Mouse (Mus musculus): Measurements from ENCODE around the gene Brca1. TPM values are rescaled to one million over a fixed set of nuclear protein-coding genes. Genes with fewer than 3 reads are reported as not detected.
A peak's percentile ranks its signal among the peaks of the same experiment; 100 is the strongest.

The Brca1 gene
- total and polyA plus RNA-seq, 3 experiments = 35.0 to 175 (median 71.0) TPM

GRCm38 (mm10) chr11:101485509-101486028 lies 66.2 kb downstream of the Brca1 start:
- Histone ChIP-seq H3K4me1 (ENCODE audit: insufficient read depth, low read depth, low read length) (peaks cover 68% of the 10 kb centered on the region), H3K9me3 (replicated peaks) (no peaks in the 10 kb centered on the region), H3K27me3 (ENCODE audit: insufficient read depth, low read length) (no peaks in the 10 kb centered on the region), H3K4me3 (ENCODE audit: low read depth, low read length) (peak overlapping the region; percentile 48; the same call in 1 of the 2 replicates), H3K36me3 (replicated peaks) (peaks cover 41% of the 10 kb centered on the region)
- peak; percentile 62 for DNase-seq (ENCODE audit: low spot score)
- TF ChIP-seq TAL1 (conservative IDR thresholded peaks at IDR 0.05; ENCODE audit: low read depth, low read length) = peak; percentile 97
- TF ChIP-seq GATA1 (IDR thresholded peaks at IDR 0.05; ENCODE audit: borderline replicate concordance, low read length) = no peak
- no peak for TF ChIP-seq GATA2 (IDR thresholded peaks at IDR 0.05; ENCODE audit: borderline replicate concordance, low read depth, low read length)
- TF ChIP-seq POLR2AphosphoS5 (IDR thresholded peaks at IDR 0.05; ENCODE audit: insufficient replicate concordance, low read depth, low read length) = no peak
- TF ChIP-seq CTCF (IDR thresholded peaks at IDR 0.05; ENCODE audit: low read depth, low read length) = no peak
- peak; percentile 84 for ATAC-seq (ENCODE audit: extremely low read depth, insufficient number of reproducible peaks, low FRiP score, poor library complexity, severe bottlenecking)

- peak overlapping the region; percentile 25; the same call in 1 of the 2 replicates for H3K4me3 ChIP-seq (ENCODE audit: low read depth, low read length)
- H3K27me3 ChIP-seq (ENCODE audit: insufficient read depth, low read length) = no peaks in the 10 kb centered on the region
- DNase-seq (ENCODE audit: low spot score) (no peak), ATAC-seq (ENCODE audit: extremely low read depth, insufficient number of reproducible peaks, low FRiP score, poor library complexity, severe bottlenecking) (0 out of 2 replicates have a peak, but pooled peaks have one; percentile 37)
- H3K4me1 ChIP-seq (ENCODE audit: insufficient read depth, low read depth, low read length) = peaks cover 75% of the 10 kb centered on the region
- H3K9me3 ChIP-seq (replicated peaks) = no peaks in the 10 kb centered on the region
- TF ChIP-seq GATA2 (IDR thresholded peaks at IDR 0.05; ENCODE audit: borderline replicate concordance, low read depth, low read length) (no peak), TAL1 (conservative IDR thresholded peaks at IDR 0.05; ENCODE audit: low read depth, low read length) (no peak), CTCF (IDR thresholded peaks at IDR 0.05; ENCODE audit: low read depth, low read length) (no peak), POLR2AphosphoS5 (IDR thresholded peaks at IDR 0.05; ENCODE audit: insufficient replicate concordance, low read depth, low read length) (no peak), GATA1 (IDR thresholded peaks at IDR 0.05; ENCODE audit: borderline replicate concordance, low read length) (no peak)
- H3K36me3 ChIP-seq (replicated peaks) = peaks cover 34% of the 10 kb centered on the region
Observed at GRCm38 (mm10) chr11:101484814-101485213, 66.9 kb downstream of the Brca1 start.

- H3K27me3 ChIP-seq (ENCODE audit: insufficient read depth, low read length) = peaks cover under 1% of the 10 kb centered on the region; the same call in 1 of the 2 replicates
- peaks cover 29% of the 10 kb centered on the region for H3K36me3 ChIP-seq (replicated peaks)
- peaks cover 81% of the 10 kb centered on the region for H3K4me1 ChIP-seq (ENCODE audit: insufficient read depth, low read depth, low read length)
- DNase-seq (ENCODE audit: low spot score) = no peak
- H3K4me3 ChIP-seq (ENCODE audit: low read depth, low read length) = peak overlapping the region; percentile 35; the same call in 1 of the 2 replicates
- no peak for ATAC-seq (ENCODE audit: extremely low read depth, insufficient number of reproducible peaks, low FRiP score, poor library complexity, severe bottlenecking)
- H3K9me3 ChIP-seq (replicated peaks) = no peaks in the 10 kb centered on the region
- TF ChIP-seq GATA1 (IDR thresholded peaks at IDR 0.05; ENCODE audit: borderline replicate concordance, low read length) (no peak), POLR2AphosphoS5 (IDR thresholded peaks at IDR 0.05; ENCODE audit: insufficient replicate concordance, low read depth, low read length) (no peak), CTCF (IDR thresholded peaks at IDR 0.05; ENCODE audit: low read depth, low read length) (no peak), TAL1 (conservative IDR thresholded peaks at IDR 0.05; ENCODE audit: low read depth, low read length) (peak; percentile 47; the same call in 1 of the 2 replicates), GATA2 (IDR thresholded peaks at IDR 0.05; ENCODE audit: borderline replicate concordance, low read depth, low read length) (no peak)
Observed at GRCm38 (mm10) chr11:101484245-101484644, 67.5 kb downstream of the Brca1 start.

- peaks cover 85% of the 10 kb centered on the region for H3K4me1 ChIP-seq (ENCODE audit: insufficient read depth, low read depth, low read length)
- peaks cover 24% of the 10 kb centered on the region for H3K36me3 ChIP-seq (replicated peaks)
- no peak overlapping the region for H3K4me3 ChIP-seq (ENCODE audit: low read depth, low read length)
- ATAC-seq (ENCODE audit: extremely low read depth, insufficient number of reproducible peaks, low FRiP score, poor library complexity, severe bottlenecking) (no peak), DNase-seq (ENCODE audit: low spot score) (no peak)
- TF ChIP-seq GATA1 (IDR thresholded peaks at IDR 0.05; ENCODE audit: borderline replicate concordance, low read length) = no peak
- TF ChIP-seq CTCF (IDR thresholded peaks at IDR 0.05; ENCODE audit: low read depth, low read length) = no peak
- no peak for TF ChIP-seq POLR2AphosphoS5 (IDR thresholded peaks at IDR 0.05; ENCODE audit: insufficient replicate concordance, low read depth, low read length)
- TF ChIP-seq TAL1 (conservative IDR thresholded peaks at IDR 0.05; ENCODE audit: low read depth, low read length) = no peak
- no peak for TF ChIP-seq GATA2 (IDR thresholded peaks at IDR 0.05; ENCODE audit: borderline replicate concordance, low read depth, low read length)
- no peaks in the 10 kb centered on the region for H3K9me3 ChIP-seq (replicated peaks)
- H3K27me3 ChIP-seq (ENCODE audit: insufficient read depth, low read length) = peaks cover 3% of the 10 kb centered on the region; the same call in 1 of the 2 replicates
Observed at GRCm38 (mm10) chr11:101483804-101484203, 68.0 kb downstream of the Brca1 start.

- peaks cover 75% of the 10 kb centered on the region for H3K4me1 ChIP-seq (ENCODE audit: insufficient read depth, low read depth, low read length)
- no peak for TF ChIP-seq GATA1 (IDR thresholded peaks at IDR 0.05; ENCODE audit: borderline replicate concordance, low read length)
- H3K9me3 ChIP-seq (replicated peaks) = no peaks in the 10 kb centered on the region
- H3K4me3 ChIP-seq (ENCODE audit: low read depth, low read length) = no peak overlapping the region
- no peak for DNase-seq (ENCODE audit: low spot score)
- H3K27me3 ChIP-seq (ENCODE audit: insufficient read depth, low read length) = peaks cover 3% of the 10 kb centered on the region; the same call in 1 of the 2 replicates
- ATAC-seq (ENCODE audit: extremely low read depth, insufficient number of reproducible peaks, low FRiP score, poor library complexity, severe bottlenecking) = no peak
- no peaks in the 10 kb centered on the region for H3K36me3 ChIP-seq (replicated peaks)
Observed at GRCm38 (mm10) chr11:101480912-101481311, 70.8 kb downstream of the Brca1 start.

GRCm38 (mm10) chr11:101479171-101479635 lies 72.6 kb downstream of the Brca1 start:
- Histone ChIP-seq H3K27me3 (ENCODE audit: insufficient read depth, low read length) (peaks cover 3% of the 10 kb centered on the region; the same call in 1 of the 2 replicates), H3K4me1 (ENCODE audit: insufficient read depth, low read depth, low read length) (peaks cover 61% of the 10 kb centered on the region), H3K4me3 (ENCODE audit: low read depth, low read length) (no peak overlapping the region), H3K9me3 (replicated peaks) (no peaks in the 10 kb centered on the region), H3K36me3 (replicated peaks) (no peaks in the 10 kb centered on the region)
- no peak for TF ChIP-seq CTCF (IDR thresholded peaks at IDR 0.05; ENCODE audit: low read depth, low read length)
- no peak for TF ChIP-seq GATA2 (IDR thresholded peaks at IDR 0.05; ENCODE audit: borderline replicate concordance, low read depth, low read length)
- TF ChIP-seq POLR2AphosphoS5 (IDR thresholded peaks at IDR 0.05; ENCODE audit: insufficient replicate concordance, low read depth, low read length) = no peak
- TF ChIP-seq GATA1 (IDR thresholded peaks at IDR 0.05; ENCODE audit: borderline replicate concordance, low read length) = no peak
- no peak for TF ChIP-seq TAL1 (conservative IDR thresholded peaks at IDR 0.05; ENCODE audit: low read depth, low read length)
- DNase-seq (ENCODE audit: low spot score) (no peak), ATAC-seq (ENCODE audit: extremely low read depth, insufficient number of reproducible peaks, low FRiP score, poor library complexity, severe bottlenecking) (no peak)
